Mouse (Mus musculus) gastrocnemius, postnatal 4 days (tissue): ENCODE data around the gene Matn4. TPM values are rescaled to one million over a fixed set of nuclear protein-coding genes. Genes with fewer than 3 reads are reported as not detected.
"Not testable (repeated sequence)": the region's sequence is repeated elsewhere in the genome, so short reads cannot be mapped to it uniquely, and the experiment has no call there.

Experiments
- DNase-seq, 2 experiments: peaks; one replicate each; pipeline ENCODE4 v3.0.0; 2021 to 2022; ENCODE audit warnings: low spot score in 2 of 2, mixed read lengths in 2 of 2
- microRNA-seq: library from miRNA; unstranded; fragments of <30 nt; microRNA quantifications from one replicate; pipeline ENCODE4 v1.2.0, GENCODE M21; 2021
- total RNA-seq, 2 experiments: library from RNA; stranded (reverse); gene quantifications; 2 replicates each; pipeline ENCODE4 v1.2.3; 2021

Matn4 gene
- total RNA-seq, 2 experiments from 2014 or later: 5.5 to 6.0 TPM

GRCm38 (mm10) chr2:164372408-164373053 is 32.4 kb downstream of the Matn4 start:
- DNase-seq: no peak

DNA sequence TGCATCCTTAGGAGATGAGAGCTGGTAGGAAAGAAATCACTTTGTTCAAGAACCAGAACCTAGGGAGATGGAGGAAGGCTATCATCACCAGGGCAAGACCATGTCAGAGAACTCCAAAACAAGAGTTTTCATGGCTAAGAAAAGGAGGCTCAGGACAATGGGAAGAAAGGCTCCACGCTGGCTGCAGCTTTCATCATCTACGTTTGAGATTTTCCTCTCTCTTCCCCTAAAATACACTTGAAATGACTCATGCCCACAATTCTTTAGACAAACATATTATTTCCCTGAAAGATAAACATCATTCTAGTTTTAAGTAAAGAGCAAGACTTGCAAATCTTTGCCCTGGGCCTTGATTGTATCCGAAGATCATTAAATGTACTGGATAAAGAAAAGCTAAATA is 33.6 kb downstream of the Matn4 start:
- no peak for DNase-seq

DNA sequence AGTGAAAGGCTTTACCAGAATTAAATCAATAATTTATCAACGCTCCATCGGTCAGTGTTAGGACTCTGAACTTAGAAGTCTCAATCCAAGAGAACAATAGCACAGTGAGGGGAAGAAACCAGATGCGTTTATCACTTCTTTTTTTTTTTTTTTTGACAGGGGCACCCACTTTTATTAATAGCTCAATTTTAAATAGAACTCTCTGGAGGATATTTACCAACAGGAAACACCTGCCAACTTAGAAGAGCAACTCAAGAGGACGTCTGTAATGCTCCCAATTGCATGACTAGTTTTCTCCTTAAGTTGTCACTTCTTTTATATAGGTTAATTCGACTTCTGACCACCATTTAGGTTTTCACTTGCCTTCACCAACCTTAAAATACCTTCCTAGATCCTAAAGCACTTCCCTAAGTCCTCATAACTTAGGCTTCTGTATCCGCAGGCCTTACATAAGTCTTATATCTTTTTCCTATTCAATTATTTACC is 36.3 kb downstream of the Matn4 start:
- DNase-seq: no peak

GRCm38 (mm10) chr2:164366947-164367346 is 38.0 kb downstream of the Matn4 start:
- no peak for DNase-seq

DNA sequence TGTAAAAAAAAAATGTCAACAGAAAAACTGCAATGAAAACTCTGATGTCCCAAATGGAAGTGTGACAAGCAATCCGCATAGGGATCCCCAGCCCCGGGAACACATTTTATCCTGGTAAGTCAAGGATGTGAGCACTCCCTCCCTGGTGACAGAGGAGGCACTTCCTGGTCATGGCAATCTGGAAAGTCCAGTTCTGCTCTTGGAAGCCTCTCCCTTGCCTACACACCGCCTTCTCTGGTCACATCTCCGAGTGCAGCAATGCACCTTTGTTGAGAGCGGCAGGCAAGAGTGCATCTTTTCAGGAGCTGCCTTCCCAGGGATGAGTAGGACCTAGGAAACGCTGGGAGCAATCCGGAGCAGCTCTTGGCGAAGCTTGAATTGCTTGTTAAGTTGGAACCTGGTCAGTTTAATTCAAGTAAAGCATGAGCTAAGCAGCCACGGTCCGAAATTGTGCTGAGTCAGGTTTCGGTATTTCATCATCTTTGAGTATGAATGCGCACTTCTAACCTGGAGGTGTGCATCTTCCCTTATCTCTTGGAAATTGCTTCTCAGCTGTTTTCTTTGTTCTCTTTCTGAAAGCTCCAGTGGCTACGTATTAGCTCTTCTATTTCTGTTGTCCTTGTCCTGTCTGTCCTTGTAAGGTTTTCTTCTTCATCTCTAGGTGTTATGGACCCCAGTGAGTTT is 43.8 kb downstream of the Matn4 start:
- DNase-seq: no peak

DNA sequence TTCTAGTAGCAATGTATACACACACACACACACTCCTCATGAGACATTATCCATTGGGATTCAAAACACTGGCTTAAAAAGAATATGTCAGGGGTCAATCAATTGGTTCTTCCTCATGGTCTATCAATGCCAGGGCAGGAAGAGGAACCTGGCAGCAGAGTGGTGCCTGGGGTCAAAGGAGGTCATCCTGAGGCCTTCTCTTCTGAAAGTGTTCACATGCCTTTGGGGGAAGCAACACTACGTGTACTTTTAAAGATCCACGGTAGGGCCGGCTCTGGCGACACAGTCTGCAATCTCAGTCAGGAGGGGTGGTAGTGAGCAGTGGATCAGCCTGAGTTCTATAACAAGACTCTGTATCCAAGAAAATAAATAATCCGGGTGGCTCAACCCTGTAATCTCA is 45.3 kb downstream of the Matn4 start:
- no peak for DNase-seq

DNA sequence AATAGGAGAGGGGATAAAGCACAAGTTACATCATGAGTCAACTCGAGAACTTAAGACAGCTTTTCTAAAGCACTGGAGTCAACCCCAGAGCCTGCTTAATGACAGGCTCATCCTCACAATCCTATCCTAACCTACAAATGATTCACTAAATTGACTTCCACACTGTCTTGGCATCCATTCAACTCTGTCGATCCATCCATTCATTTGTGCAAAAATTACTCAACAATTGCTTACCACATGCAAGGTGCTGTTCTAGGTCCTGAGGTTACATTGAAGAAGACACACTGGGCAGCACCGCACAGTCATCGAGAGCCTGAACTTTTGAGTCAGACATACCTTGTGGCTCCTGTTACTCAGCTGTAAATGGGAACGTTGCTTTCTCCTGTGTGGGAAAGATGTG is 45.9 kb downstream of the Matn4 start:
- no peak for DNase-seq

DNA sequence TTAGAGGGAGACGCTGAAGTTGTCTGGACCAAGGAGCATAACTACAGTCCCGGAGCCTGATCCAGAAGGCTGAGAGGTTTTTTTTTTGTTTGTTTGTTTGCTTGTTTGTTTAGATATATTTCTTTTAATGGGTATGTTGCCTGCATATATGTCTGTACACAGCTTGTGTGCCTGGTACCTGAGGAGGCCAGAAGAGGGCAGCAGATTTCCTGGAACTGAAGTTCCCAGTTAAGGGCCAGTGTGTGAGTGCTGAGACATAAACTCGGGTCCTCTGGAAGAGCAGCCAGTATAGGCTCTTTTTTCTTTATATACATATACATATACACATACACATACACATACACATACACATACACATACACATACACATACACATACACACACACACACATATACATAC is 46.6 kb downstream of the Matn4 start:
- DNase-seq: no peak

DNA sequence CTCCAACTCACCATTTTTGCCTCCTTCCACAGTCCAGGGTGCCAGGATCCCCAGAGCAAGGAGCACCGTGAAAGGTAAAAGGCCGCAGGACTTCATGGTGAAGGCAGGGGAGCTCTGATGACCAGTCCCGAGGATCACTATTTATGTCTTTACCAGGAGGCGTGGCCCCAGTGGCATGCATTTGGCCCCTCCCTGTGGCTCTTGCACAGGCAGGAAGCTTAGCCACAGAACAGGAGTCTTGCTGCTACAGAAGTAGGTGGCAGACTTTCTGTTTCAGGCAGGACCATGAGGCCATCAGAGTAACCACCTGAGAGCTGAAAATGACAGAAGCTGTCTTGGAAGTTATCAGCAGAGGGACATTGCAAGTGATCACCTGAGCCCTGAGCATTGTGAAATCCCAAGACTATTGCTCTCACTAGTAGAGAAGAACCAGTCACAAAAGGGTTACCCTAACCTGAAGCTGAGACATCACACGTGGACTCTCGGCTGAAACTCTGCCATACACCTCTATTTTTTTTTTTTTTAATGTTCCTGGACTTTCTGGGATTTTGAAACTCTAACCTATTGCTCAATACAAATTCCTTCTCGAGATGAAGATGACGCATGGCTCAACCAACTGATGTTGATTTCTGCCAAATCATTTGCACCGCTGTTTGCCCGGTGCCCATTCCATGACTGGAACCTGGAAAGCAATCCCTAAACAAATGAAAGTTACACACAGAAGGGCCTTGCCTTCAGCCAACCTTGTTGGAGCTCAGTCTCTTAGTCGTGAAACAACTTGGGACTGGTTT is 48.6 kb downstream of the Matn4 start:
- DNase-seq: no peak

- DNase-seq: no peak
These were observed 51.6 kb downstream of the Matn4 start for GRCm38 (mm10) chr2:164353356-164353755.

DNA sequence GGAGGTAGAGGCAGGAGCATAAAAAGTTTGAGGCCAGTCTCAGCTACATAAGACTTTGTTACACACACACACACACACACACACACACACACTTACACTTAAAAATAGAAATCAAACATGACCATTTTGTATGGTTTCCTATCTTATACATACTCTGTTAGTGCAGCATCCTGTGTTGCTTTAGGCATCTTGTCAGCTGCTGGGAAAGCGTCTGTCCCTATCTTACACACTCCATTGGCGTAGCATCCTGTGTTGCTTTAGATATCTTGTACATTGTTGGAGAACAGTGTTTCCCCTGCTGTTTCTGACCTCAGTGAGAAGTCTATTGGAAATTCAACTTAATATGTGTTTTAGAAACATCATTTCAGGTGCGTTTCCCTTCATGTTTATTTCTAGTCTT is 52.3 kb downstream of the Matn4 start:
- no peak for DNase-seq

- peak in 1 of 2 experiments; percentile 22 for DNase-seq
These were observed 56.0 kb downstream of the Matn4 start for GRCm38 (mm10) chr2:164348980-164349379.

DNA sequence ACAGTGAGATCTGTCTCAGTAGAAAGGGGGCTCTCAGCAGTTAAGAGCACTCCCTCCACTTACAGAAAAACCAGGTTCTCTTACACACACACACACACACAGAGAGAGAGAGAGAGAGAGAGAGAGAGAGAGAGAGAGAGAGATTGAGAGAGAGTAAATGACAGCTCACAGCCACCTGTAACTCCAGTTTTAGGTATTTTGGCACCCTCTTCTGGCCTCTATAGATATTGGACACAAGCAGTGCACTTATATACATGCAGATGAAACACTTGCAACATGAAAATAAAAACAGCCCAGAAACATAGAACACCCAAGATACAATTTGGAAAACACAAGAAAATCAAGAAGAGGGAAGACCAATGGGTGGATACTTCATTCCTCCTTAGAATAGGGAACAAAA is 57.3 kb downstream of the Matn4 start:
- not testable (repeated sequence) for DNase-seq

- not testable (repeated sequence) for DNase-seq
These were observed 61.2 kb downstream of the Matn4 start for GRCm38 (mm10) chr2:164343732-164344131.

Small RNA genes within 50 kb of the gene (microRNA-seq; reads per million reads assigned to microRNA genes)
- gene Mir7678: not detected

Other genes starting within 250 kb of the Matn4 start
- gene Kcns1, start 234.0 kb downstream of the Matn4 start, total RNA-seq: under 1 TPM; 0.21 to 0.52 TPM
- gene Wfdc5, start 222.4 kb downstream of the Matn4 start, total RNA-seq: not detected
- gene Wfdc12, start 214.6 kb downstream of the Matn4 start, total RNA-seq: not detected
- not detected for gene Wfdc15a, start 205.0 kb downstream of the Matn4 start, total RNA-seq
- not detected for gene Wfdc15b, start 183.5 kb downstream of the Matn4 start, total RNA-seq
- not detected for gene Svs2, start 166.7 kb downstream of the Matn4 start, total RNA-seq
- not detected for gene Svs3b, start 148.5 kb downstream of the Matn4 start, total RNA-seq
- gene Svs4, start 126.7 kb downstream of the Matn4 start, total RNA-seq: not detected
- not detected for gene Svs3a, start 115.9 kb downstream of the Matn4 start, total RNA-seq
- not detected for gene Svs6, start 88.4 kb downstream of the Matn4 start, total RNA-seq
- not detected for gene Svs5, start 72.4 kb downstream of the Matn4 start, total RNA-seq
- gene Slpi, start 16.1 kb downstream of the Matn4 start, total RNA-seq: under 1 TPM; 0.57 to 0.76 TPM
- under 1 TPM; 0.13 to 0.15 TPM for gene Rbpjl, start 2.0 kb downstream of the Matn4 start, total RNA-seq
- gene Sdc4, start 38.7 kb upstream of the Matn4 start, total RNA-seq: 10 to 100 TPM; 58.1 to 60.1 TPM
- 10 to 100 TPM; 20.8 to 22.2 TPM for gene Sys1, start 51.8 kb upstream of the Matn4 start, total RNA-seq
- gene Gm20458, start 55.8 kb upstream of the Matn4 start, total RNA-seq: 1 to 10 TPM in 1 of 2 experiments, under 1 TPM in 1; 0.96 to 1.9 TPM
- gene Trp53tg5, start 68.6 kb upstream of the Matn4 start, total RNA-seq: not detected
- 10 to 100 TPM; 13.5 to 15.7 TPM for gene Dbndd2, start 80.9 kb upstream of the Matn4 start, total RNA-seq
- gene Pigt, start 92.4 kb upstream of the Matn4 start, total RNA-seq: 10 to 100 TPM; 66.5 to 66.8 TPM
- gene Wfdc2, start 157.3 kb upstream of the Matn4 start, total RNA-seq: 1 to 10 TPM in 1 of 2 experiments, not detected in 1; 1.3 TPM
- not detected for gene Spint3, start 168.3 kb upstream of the Matn4 start, total RNA-seq
- not detected for gene Wfdc6a, start 180.3 kb upstream of the Matn4 start, total RNA-seq
- not detected for gene Eppin, start 188.4 kb upstream of the Matn4 start, total RNA-seq
- gene Wfdc6b, start 208.4 kb upstream of the Matn4 start, total RNA-seq: not detected
- gene Wfdc8, start 208.5 kb upstream of the Matn4 start, total RNA-seq: not detected
- not detected for gene Wfdc16, start 233.6 kb upstream of the Matn4 start, total RNA-seq